Mouse (Mus musculus): Measurements from ENCODE around the gene Kcnma1.

- TF ChIP-seq CHD1 (IDR thresholded peaks at IDR 0.05; ENCODE audit: low read depth, low read length), result no peak
- no peak for TF ChIP-seq CTCF (IDR thresholded peaks at IDR 0.05 in 2 of 3, conservative IDR thresholded peaks at IDR 0.05 in 1 of 3; ENCODE audit: control insufficient read depth in 1 of 3, insufficient read depth in 1 of 3, low read depth in 2 of 3, low read length in 3 of 3, poor library complexity in 1 of 3, severe bottlenecking in 1 of 3)
- no peak for TF ChIP-seq USF1 (IDR thresholded peaks at IDR 0.05; ENCODE audit: low read depth, low read length)
These were observed 22.3 kb upstream of the Kcnma1 start for GRCm38 (mm10) chr14:24036609-24037008.

Measured in MEL (cell line).